Mouse (Mus musculus): ENCODE data around the gene Apobec2. TPM values are rescaled to one million over a fixed set of nuclear protein-coding genes. Genes with fewer than 3 reads are reported as not detected.

Gene Apobec2
- polyA plus RNA-seq, 1 experiment from 2014 or later, result 0.98 TPM

DNA sequence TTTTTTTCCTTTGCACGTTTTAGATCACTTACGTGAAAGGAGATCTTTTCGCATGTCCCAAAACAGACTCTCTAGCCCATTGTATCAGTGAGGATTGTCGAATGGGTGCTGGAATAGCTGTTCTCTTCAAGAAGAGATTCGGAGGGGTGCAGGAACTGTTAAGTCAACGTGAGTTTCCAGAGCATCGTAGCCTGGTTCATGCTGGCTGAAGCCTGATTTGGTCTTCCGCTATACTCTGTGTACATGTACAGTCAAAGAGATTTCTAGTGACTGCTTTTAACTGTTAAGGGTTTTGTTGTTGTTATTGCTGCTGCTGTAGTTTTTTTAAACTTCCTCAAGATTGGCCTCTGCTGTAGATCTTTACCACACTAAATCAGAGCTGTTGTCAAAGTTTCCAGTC is 21.5 kb downstream of the Apobec2 start:
- H3K27ac ChIP-seq, result peak overlapping the region; percentile 99
- 71% methylated on average over 8 of the region's 8 CpGs for WGBS
- no peaks in the 10 kb centered on the region for H3K27me3 ChIP-seq (ENCODE audit: insufficient read depth, poor library complexity, severe bottlenecking)
- no peaks in the 10 kb centered on the region for H3K9me3 ChIP-seq
- H3K4me1 ChIP-seq (replicated peaks), result peaks cover 29% of the 10 kb centered on the region
- peak overlapping the region; percentile 90 for H3K4me3 ChIP-seq
- DNase-seq (ENCODE audit: low spot score), result no peak
- H3K36me3 ChIP-seq, result peaks cover 45% of the 10 kb centered on the region

GRCm38 (mm10) chr17:48410299-48410785 is 22.4 kb downstream of the Apobec2 start:
- Histone ChIP-seq H3K36me3 (peaks cover 42% of the 10 kb centered on the region), H3K4me3 (peak overlapping the region; percentile 90), H3K27me3 (ENCODE audit: insufficient read depth, poor library complexity, severe bottlenecking) (no peaks in the 10 kb centered on the region), H3K4me1 (replicated peaks) (peaks cover 29% of the 10 kb centered on the region), H3K27ac (peak overlapping the region; percentile 99), H3K9me3 (no peaks in the 10 kb centered on the region)
- WGBS, result under 1% methylated on average over 13 of the region's 13 CpGs
- DNase-seq (ENCODE audit: low spot score), result no peak

- Histone ChIP-seq H3K27me3 (ENCODE audit: insufficient read depth, poor library complexity, severe bottlenecking) (no peaks in the 10 kb centered on the region), H3K36me3 (peaks cover 35% of the 10 kb centered on the region), H3K4me1 (replicated peaks) (peaks cover 29% of the 10 kb centered on the region), H3K27ac (peak within 1 kb of the TSS; percentile 99), H3K4me3 (peak within 1 kb of the TSS; percentile 90), H3K9me3 (no peaks in the 10 kb centered on the region)
- DNase-seq (ENCODE audit: low spot score), result peak; percentile 100
- under 1% methylated on average over 84 of the region's 84 CpGs for WGBS
Observed at GRCm38 (mm10) chr17:48409380-48410298, 23.1 kb downstream of the Apobec2 start, which contains the start of the genes Nfya and Oard1. TSS of gene Nfya (minus strand) at chr17:48409906. TSS of gene Oard1 (plus strand) at chr17:48410014.

- Histone ChIP-seq H3K4me1 (replicated peaks) (peaks cover 29% of the 10 kb centered on the region), H3K9me3 (no peaks in the 10 kb centered on the region), H3K36me3 (peaks cover 32% of the 10 kb centered on the region), H3K27me3 (ENCODE audit: insufficient read depth, poor library complexity, severe bottlenecking) (no peaks in the 10 kb centered on the region), H3K27ac (peak overlapping the region; percentile 99), H3K4me3 (peak overlapping the region; percentile 90)
- peak; percentile 57 for DNase-seq (ENCODE audit: low spot score)
- under 1% methylated on average over 47 of the region's 47 CpGs for WGBS
Observed at GRCm38 (mm10) chr17:48408526-48409291, 24.0 kb downstream of the Apobec2 start.

DNA sequence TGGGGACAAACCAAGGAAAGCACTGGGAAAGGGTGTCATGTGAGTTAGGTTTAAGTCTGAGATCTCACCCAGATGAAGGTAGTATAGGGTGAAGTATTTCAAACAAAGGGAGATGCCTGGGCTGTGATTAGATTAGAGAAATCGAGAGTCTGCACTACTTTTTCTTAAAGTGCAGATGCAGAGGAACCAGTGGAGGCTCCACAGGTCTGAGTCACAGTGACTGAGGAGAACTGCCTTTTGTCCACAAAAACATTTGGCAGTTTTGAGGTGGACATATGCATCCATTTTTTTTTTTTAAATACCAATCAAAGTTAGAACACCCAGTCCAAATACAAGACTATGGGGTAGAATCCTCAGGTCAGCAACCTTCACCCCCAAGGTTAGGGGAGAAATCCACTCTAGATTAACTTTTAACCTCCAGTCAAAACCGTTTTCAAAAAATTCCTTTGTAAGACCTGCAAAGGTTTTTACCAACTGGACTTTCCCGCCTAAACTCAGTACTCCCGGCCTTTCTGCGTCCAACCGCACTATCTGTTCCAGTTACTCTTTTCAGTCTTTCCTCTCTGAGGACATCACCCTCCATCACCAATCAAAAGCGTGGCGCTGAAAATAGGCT is 24.7 kb downstream of the Apobec2 start:
- no peak for DNase-seq (ENCODE audit: low spot score)
- Histone ChIP-seq H3K36me3 (peaks cover 28% of the 10 kb centered on the region), H3K27ac (peak overlapping the region; percentile 99), H3K27me3 (ENCODE audit: insufficient read depth, poor library complexity, severe bottlenecking) (no peaks in the 10 kb centered on the region), H3K9me3 (no peaks in the 10 kb centered on the region), H3K4me3 (peak overlapping the region; percentile 90), H3K4me1 (replicated peaks) (peaks cover 29% of the 10 kb centered on the region)
- 25% methylated on average over 8 of the region's 8 CpGs for WGBS

DNA sequence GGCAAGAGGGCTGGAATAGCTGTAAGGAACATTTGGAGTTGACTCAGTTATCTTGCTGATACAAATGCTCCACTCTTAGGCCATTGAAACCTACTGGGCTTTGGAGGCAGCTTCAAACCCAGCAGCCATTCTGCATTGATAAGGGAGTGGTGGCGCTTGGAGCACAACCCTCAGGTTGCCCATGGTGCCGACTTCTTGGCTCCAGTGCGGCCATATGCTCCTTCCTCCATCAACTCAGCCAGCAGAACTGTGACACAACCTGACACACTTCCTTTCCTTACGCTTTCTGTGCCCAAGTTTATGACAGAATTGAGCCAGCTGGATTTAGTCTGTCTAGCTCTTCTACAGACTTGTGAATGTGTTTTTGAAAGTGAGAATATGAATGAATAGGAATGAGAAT is 25.6 kb downstream of the Apobec2 start:
- H3K4me3 ChIP-seq, result peak overlapping the region; percentile 90
- H3K4me1 ChIP-seq (replicated peaks), result peaks cover 28% of the 10 kb centered on the region
- H3K36me3 ChIP-seq, result peaks cover 26% of the 10 kb centered on the region; the same call in 1 of the 2 replicates
- no peaks in the 10 kb centered on the region for H3K9me3 ChIP-seq
- H3K27ac ChIP-seq, result peak overlapping the region; percentile 99
- no peaks in the 10 kb centered on the region for H3K27me3 ChIP-seq (ENCODE audit: insufficient read depth, poor library complexity, severe bottlenecking)
- WGBS, result 89% methylated on average over 4 of the region's 4 CpGs
- DNase-seq (ENCODE audit: low spot score), result no peak

GRCm38 (mm10) chr17:48404706-48405105 is 28.0 kb downstream of the Apobec2 start:
- Histone ChIP-seq H3K4me1 (replicated peaks) (peaks cover 14% of the 10 kb centered on the region), H3K4me3 (no peak overlapping the region), H3K36me3 (peaks cover 30% of the 10 kb centered on the region), H3K9me3 (no peaks in the 10 kb centered on the region), H3K27me3 (ENCODE audit: insufficient read depth, poor library complexity, severe bottlenecking) (no peaks in the 10 kb centered on the region), H3K27ac (no peak overlapping the region)
- 84% methylated on average over 1 of the region's 1 CpGs for WGBS
- no peak for DNase-seq (ENCODE audit: low spot score)

- H3K36me3 ChIP-seq, result peaks cover 39% of the 10 kb centered on the region
- no peaks in the 10 kb centered on the region for H3K9me3 ChIP-seq
- H3K27ac ChIP-seq, result no peak overlapping the region
- H3K4me1 ChIP-seq (replicated peaks), result peaks cover 14% of the 10 kb centered on the region
- 93% methylated on average over 2 of the region's 2 CpGs for WGBS
- H3K27me3 ChIP-seq (ENCODE audit: insufficient read depth, poor library complexity, severe bottlenecking), result no peaks in the 10 kb centered on the region
- H3K4me3 ChIP-seq, result no peak overlapping the region
- no peak for DNase-seq (ENCODE audit: low spot score)
Observed at GRCm38 (mm10) chr17:48403848-48404247, 28.9 kb downstream of the Apobec2 start.

GRCm38 (mm10) chr17:48402751-48403150 is 30.0 kb downstream of the Apobec2 start:
- no peak for DNase-seq (ENCODE audit: low spot score)
- H3K27ac ChIP-seq, result no peak overlapping the region
- H3K4me3 ChIP-seq, result no peak overlapping the region
- peaks cover 50% of the 10 kb centered on the region for H3K36me3 ChIP-seq
- no peaks in the 10 kb centered on the region for H3K27me3 ChIP-seq (ENCODE audit: insufficient read depth, poor library complexity, severe bottlenecking)
- WGBS, result 95% methylated on average over 3 of the region's 3 CpGs
- H3K9me3 ChIP-seq, result no peaks in the 10 kb centered on the region
- peaks cover 8% of the 10 kb centered on the region for H3K4me1 ChIP-seq (replicated peaks)

- WGBS, result 88% methylated on average over 4 of the region's 4 CpGs
- no peaks in the 10 kb centered on the region for H3K27me3 ChIP-seq (ENCODE audit: insufficient read depth, poor library complexity, severe bottlenecking)
- H3K4me1 ChIP-seq (replicated peaks), result no peaks in the 10 kb centered on the region
- no peak for DNase-seq (ENCODE audit: low spot score)
- peaks cover 56% of the 10 kb centered on the region for H3K36me3 ChIP-seq
- H3K9me3 ChIP-seq, result no peaks in the 10 kb centered on the region
- no peak overlapping the region for H3K27ac ChIP-seq
- no peak overlapping the region for H3K4me3 ChIP-seq
Observed at GRCm38 (mm10) chr17:48401710-48402109, 31.0 kb downstream of the Apobec2 start.

DNA sequence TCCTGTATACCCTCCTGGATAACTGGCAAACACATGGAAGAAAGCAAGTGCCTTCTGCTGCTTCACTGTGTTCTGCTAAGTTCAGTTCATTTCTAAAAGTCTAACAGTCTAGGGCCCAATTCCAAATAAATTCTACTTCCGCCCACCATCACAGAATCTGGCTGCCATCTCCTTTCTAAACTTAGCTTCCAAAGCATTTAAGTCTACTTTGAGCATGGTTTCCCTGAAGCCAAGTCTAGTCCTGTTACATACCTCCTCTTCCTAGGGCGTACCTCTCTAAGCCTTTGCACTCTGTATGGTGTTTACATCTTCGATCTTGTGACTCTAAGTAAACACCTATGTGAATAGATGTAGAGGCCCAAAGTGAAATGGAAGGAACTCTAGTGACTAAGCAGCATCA is 40.1 kb downstream of the Apobec2 start:
- 93% methylated on average over 3 of the region's 3 CpGs for WGBS
- Histone ChIP-seq H3K36me3 (peaks cover 99% of the 10 kb centered on the region), H3K27ac (no peak overlapping the region)

DNA sequence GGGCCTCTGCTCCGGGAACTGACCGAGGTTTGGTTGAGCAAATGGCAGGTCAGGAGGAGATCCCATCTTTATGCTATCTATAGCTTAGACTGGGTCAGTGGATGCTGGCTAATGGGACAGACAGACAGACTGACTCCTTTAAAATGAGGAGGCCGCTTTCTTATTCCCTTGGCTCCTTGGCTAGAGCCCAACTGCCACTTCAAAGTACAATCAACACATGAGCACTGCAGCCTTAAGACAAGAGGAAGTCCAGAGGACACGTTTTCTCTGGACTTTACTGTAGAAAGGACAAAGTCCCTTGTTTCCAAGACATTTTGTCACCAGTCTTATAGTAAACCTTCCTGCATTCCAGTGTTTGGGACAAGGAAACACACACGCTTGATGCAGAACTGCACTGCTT is 41.3 kb downstream of the Apobec2 start:
- no peak overlapping the region for H3K27ac ChIP-seq
- H3K9me3 ChIP-seq, result no peaks in the 10 kb centered on the region
- H3K4me1 ChIP-seq (replicated peaks), result no peaks in the 10 kb centered on the region
- 90% methylated on average over 5 of the region's 5 CpGs for WGBS
- no peak overlapping the region for H3K4me3 ChIP-seq
- DNase-seq (ENCODE audit: low spot score), result no peak
- peaks cover 99% of the 10 kb centered on the region for H3K36me3 ChIP-seq
- H3K27me3 ChIP-seq (ENCODE audit: insufficient read depth, poor library complexity, severe bottlenecking), result no peaks in the 10 kb centered on the region

More for the DNA sequence above, 40.1 kb downstream of the Apobec2 start:
- no peaks in the 10 kb centered on the region for H3K27me3 ChIP-seq (ENCODE audit: insufficient read depth, poor library complexity, severe bottlenecking)
- no peak overlapping the region for H3K4me3 ChIP-seq
- H3K4me1 ChIP-seq (replicated peaks), result no peaks in the 10 kb centered on the region
- no peak for DNase-seq (ENCODE audit: low spot score)
- H3K9me3 ChIP-seq, result no peaks in the 10 kb centered on the region
